Mouse (Mus musculus): Measurements from ENCODE around the gene Apon.
"Not testable (repeated sequence)": the region's sequence is repeated elsewhere in the genome, so short reads cannot be mapped to it uniquely, and the experiment has no call there.

Gene Apon

DNA sequence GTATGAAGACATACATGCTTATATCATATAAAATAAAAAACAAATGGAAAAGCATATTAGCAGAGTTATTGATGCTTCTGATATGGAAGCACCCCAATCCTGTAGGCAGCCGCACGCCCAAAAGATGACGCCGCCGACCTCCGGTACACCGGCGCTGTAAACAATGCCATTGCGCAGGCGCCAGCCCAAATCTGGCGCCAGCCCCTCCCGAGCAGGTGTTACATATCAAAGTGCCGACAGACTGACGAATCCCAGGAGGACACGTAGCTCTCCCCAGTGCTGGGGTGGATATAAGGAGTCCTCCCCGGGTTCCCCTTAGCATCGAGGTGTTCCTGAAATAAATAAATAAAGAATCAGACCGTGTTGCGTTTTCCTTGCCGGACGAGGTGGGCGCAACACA, 8.4 kb downstream of the Apon start:
- H3K9me3 ChIP-seq (ENCODE audit: low read length): no peaks in the 10 kb centered on the region
- no peaks in the 10 kb centered on the region for H3K36me3 ChIP-seq (ENCODE audit: insufficient read depth, low read length)
- TF ChIP-seq CTCF (conservative IDR thresholded peaks at IDR 0.05; ENCODE audit: low read length): no peak
- no peak for TF ChIP-seq NANOG (IDR thresholded peaks at IDR 0.05; ENCODE audit: borderline replicate concordance, low read length)
- no peak for TF ChIP-seq POU5F1 (IDR thresholded peaks at IDR 0.05; ENCODE audit: borderline replicate concordance, low read length)
- peak overlapping the region; percentile 61 for H3K4me3 ChIP-seq (replicated peaks; ENCODE audit: low read length)
- peaks cover 27% of the 10 kb centered on the region for H3K4me1 ChIP-seq (replicated peaks; ENCODE audit: low read depth, low read length)
- H3K27me3 ChIP-seq (ENCODE audit: insufficient read depth, low read length): no peaks in the 10 kb centered on the region

- H3K27me3 ChIP-seq (ENCODE audit: insufficient read depth, low read length): no peaks in the 10 kb centered on the region
- TF ChIP-seq NANOG (IDR thresholded peaks at IDR 0.05; ENCODE audit: borderline replicate concordance, low read length): no peak
- TF ChIP-seq POU5F1 (IDR thresholded peaks at IDR 0.05; ENCODE audit: borderline replicate concordance, low read length): no peak
- TF ChIP-seq CTCF (conservative IDR thresholded peaks at IDR 0.05; ENCODE audit: low read length): no peak
- peaks cover 38% of the 10 kb centered on the region for H3K4me1 ChIP-seq (replicated peaks; ENCODE audit: low read depth, low read length)
- no peaks in the 10 kb centered on the region for H3K36me3 ChIP-seq (ENCODE audit: insufficient read depth, low read length)
- H3K9me3 ChIP-seq (ENCODE audit: low read length): no peaks in the 10 kb centered on the region
- peak overlapping the region; percentile 61 for H3K4me3 ChIP-seq (replicated peaks; ENCODE audit: low read length)
Measured at GRCm38 (mm10) chr10:128263393-128264310, 9.8 kb downstream of the Apon start.

GRCm38 (mm10) chr10:128268371-128268770, 14.5 kb downstream of the Apon start, which contains the start of gene Apof:
TSS of gene Apof (plus strand) at chr10:128268671.
- Histone ChIP-seq H3K4me3 (replicated peaks; ENCODE audit: low read length) (peak within 1 kb of the TSS; percentile 95), H3K27me3 (ENCODE audit: insufficient read depth, low read length) (no peaks in the 10 kb centered on the region), H3K36me3 (ENCODE audit: insufficient read depth, low read length) (0 out of 2 replicates have a peak, but pooled peaks cover under 1% of the 10 kb centered on the region), H3K9me3 (ENCODE audit: low read length) (no peaks in the 10 kb centered on the region), H3K4me1 (replicated peaks; ENCODE audit: low read depth, low read length) (peaks cover 50% of the 10 kb centered on the region)
- TF ChIP-seq CTCF (conservative IDR thresholded peaks at IDR 0.05; ENCODE audit: low read length) (no peak), NANOG (IDR thresholded peaks at IDR 0.05; ENCODE audit: borderline replicate concordance, low read length) (peak; percentile 64)

DNA sequence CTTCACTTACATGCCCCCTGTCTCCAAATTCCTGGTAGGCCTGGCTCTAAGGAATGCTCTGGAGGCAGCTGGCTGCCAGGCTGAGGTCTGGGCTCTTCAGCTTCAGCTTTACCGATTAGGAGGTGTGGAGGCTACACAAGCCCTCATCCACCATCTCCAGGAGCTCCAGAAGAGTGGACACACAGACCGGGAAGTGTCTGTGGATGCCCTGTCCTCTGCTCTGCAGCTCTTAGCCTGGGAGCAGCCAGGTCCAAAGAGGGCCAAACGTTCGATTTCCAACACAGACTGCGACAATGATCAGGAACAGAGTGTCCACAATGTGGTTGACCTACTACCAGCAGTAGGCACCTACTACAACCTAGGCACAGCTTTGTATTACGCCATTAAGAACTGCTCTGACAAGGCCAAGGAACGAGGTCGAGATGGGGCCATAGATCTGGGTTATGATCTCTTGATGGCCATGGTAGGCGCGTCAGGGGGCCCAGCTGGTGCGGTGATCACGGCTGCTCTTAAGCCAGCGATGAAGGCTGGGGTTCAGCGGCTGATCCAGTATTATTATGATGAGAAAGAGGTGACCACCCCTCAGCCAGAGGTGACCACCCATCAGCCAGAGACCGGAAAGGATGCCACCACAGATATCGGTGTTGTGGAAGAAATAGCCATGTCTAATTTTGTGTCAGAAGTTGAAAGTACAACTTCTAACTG, 15.5 kb downstream of the Apon start:
- Histone ChIP-seq H3K4me1 (replicated peaks; ENCODE audit: low read depth, low read length) (peaks cover 46% of the 10 kb centered on the region), H3K9me3 (ENCODE audit: low read length) (no peaks in the 10 kb centered on the region), H3K27me3 (ENCODE audit: insufficient read depth, low read length) (no peaks in the 10 kb centered on the region), H3K36me3 (ENCODE audit: insufficient read depth, low read length) (peaks cover 6% of the 10 kb centered on the region; the same call in 1 of the 2 replicates), H3K4me3 (replicated peaks; ENCODE audit: low read length) (peak overlapping the region; percentile 95)
- TF ChIP-seq CTCF (conservative IDR thresholded peaks at IDR 0.05; ENCODE audit: low read length) (no peak), POU5F1 (IDR thresholded peaks at IDR 0.05; ENCODE audit: borderline replicate concordance, low read length) (no peak), NANOG (IDR thresholded peaks at IDR 0.05; ENCODE audit: borderline replicate concordance, low read length) (no peak)

GRCm38 (mm10) chr10:128270287-128270841, 16.5 kb downstream of the Apon start, which contains the start of gene Stat2:
TSS of gene Stat2 (plus strand) at chr10:128270559.
- TF ChIP-seq POU5F1 (IDR thresholded peaks at IDR 0.05; ENCODE audit: borderline replicate concordance, low read length) (no peak), CTCF (conservative IDR thresholded peaks at IDR 0.05; ENCODE audit: low read length) (no peak), NANOG (IDR thresholded peaks at IDR 0.05; ENCODE audit: borderline replicate concordance, low read length) (no peak)
- H3K9me3 ChIP-seq (ENCODE audit: low read length): no peaks in the 10 kb centered on the region
- H3K36me3 ChIP-seq (ENCODE audit: insufficient read depth, low read length): peaks cover 13% of the 10 kb centered on the region
- peaks cover 51% of the 10 kb centered on the region for H3K4me1 ChIP-seq (replicated peaks; ENCODE audit: low read depth, low read length)
- H3K27me3 ChIP-seq (ENCODE audit: insufficient read depth, low read length): no peaks in the 10 kb centered on the region
- H3K4me3 ChIP-seq (replicated peaks; ENCODE audit: low read length): peak within 1 kb of the TSS; percentile 95

DNA sequence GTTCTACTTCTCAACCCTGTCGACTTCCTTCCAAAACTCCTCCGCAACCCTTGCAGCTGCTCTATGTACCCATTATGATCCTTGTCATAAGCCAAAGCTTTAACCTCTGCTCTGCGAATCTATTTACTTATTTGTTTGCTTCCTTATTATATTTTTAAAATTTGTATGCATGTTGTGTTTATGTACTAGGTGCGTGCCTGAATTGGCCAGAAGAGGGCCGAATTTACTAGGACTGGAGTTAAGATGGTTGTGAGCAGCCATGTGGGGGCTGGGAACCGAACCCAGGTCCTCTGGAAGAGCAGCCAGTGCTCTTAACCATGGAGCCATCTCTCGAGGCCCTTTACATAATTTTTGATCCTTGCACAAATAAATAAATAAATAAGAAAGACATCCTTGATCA, 17.0 kb downstream of the Apon start:
- Histone ChIP-seq H3K27me3 (ENCODE audit: insufficient read depth, low read length) (no peaks in the 10 kb centered on the region), H3K9me3 (ENCODE audit: low read length) (no peaks in the 10 kb centered on the region), H3K36me3 (ENCODE audit: insufficient read depth, low read length) (peaks cover 13% of the 10 kb centered on the region), H3K4me1 (replicated peaks; ENCODE audit: low read depth, low read length) (peaks cover 50% of the 10 kb centered on the region), H3K4me3 (replicated peaks; ENCODE audit: low read length) (peak overlapping the region; percentile 95)
- TF ChIP-seq NANOG (IDR thresholded peaks at IDR 0.05; ENCODE audit: borderline replicate concordance, low read length): no peak
- TF ChIP-seq POU5F1 (IDR thresholded peaks at IDR 0.05; ENCODE audit: borderline replicate concordance, low read length): no peak
- no peak for TF ChIP-seq CTCF (conservative IDR thresholded peaks at IDR 0.05; ENCODE audit: low read length)

GRCm38 (mm10) chr10:128271883-128272282, 18.0 kb downstream of the Apon start:
- H3K36me3 ChIP-seq (ENCODE audit: insufficient read depth, low read length): peaks cover 20% of the 10 kb centered on the region
- H3K4me3 ChIP-seq (replicated peaks; ENCODE audit: low read length): peak overlapping the region; percentile 95; the same call in 1 of the 2 replicates
- peaks cover 44% of the 10 kb centered on the region for H3K4me1 ChIP-seq (replicated peaks; ENCODE audit: low read depth, low read length)
- no peaks in the 10 kb centered on the region for H3K27me3 ChIP-seq (ENCODE audit: insufficient read depth, low read length)
- peak; percentile 21 for TF ChIP-seq CTCF (conservative IDR thresholded peaks at IDR 0.05; ENCODE audit: low read length)
- TF ChIP-seq NANOG (IDR thresholded peaks at IDR 0.05; ENCODE audit: borderline replicate concordance, low read length): no peak
- H3K9me3 ChIP-seq (ENCODE audit: low read length): no peaks in the 10 kb centered on the region

- not testable (repeated sequence) for H3K9me3 ChIP-seq (ENCODE audit: low read length); H3K27me3 ChIP-seq (ENCODE audit: insufficient read depth, low read length); H3K4me3 ChIP-seq (replicated peaks; ENCODE audit: low read length)
- Histone ChIP-seq H3K36me3 (ENCODE audit: insufficient read depth, low read length) (peaks cover 30% of the 10 kb centered on the region), H3K4me1 (replicated peaks; ENCODE audit: low read depth, low read length) (peaks cover 47% of the 10 kb centered on the region)
Measured at GRCm38 (mm10) chr10:128272819-128273439, 19.0 kb downstream of the Apon start.

DNA sequence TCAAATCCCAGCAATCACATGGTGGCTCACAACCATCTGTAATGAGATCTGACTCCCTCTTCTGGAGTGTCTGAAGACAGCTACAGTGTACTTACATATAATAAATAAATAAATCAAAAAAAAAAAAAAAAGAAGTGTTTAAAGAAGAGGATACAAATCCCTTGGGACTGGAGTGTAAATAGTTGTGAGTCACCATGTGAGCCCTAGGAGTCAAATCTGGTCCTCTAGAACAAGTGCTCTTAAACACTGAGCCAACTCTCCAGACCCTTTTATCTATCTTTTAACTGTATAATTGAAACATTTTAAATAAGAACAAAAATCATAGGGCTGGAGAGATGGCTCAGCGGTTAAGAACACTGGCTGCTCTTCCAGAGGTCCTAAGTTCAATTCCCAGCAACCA, 21.5 kb downstream of the Apon start:
- peaks cover 25% of the 10 kb centered on the region for H3K4me1 ChIP-seq (replicated peaks; ENCODE audit: low read depth, low read length)
- not testable (repeated sequence) for H3K27me3 ChIP-seq (ENCODE audit: insufficient read depth, low read length); H3K4me3 ChIP-seq (replicated peaks; ENCODE audit: low read length); H3K9me3 ChIP-seq (ENCODE audit: low read length)
- H3K36me3 ChIP-seq (ENCODE audit: insufficient read depth, low read length): peaks cover 47% of the 10 kb centered on the region
